Mouse (Mus musculus): ENCODE measurements around the gene Cdh23.
A peak's percentile ranks its signal among the peaks of the same experiment; 100 is the strongest.

Gene Cdh23

DNA sequence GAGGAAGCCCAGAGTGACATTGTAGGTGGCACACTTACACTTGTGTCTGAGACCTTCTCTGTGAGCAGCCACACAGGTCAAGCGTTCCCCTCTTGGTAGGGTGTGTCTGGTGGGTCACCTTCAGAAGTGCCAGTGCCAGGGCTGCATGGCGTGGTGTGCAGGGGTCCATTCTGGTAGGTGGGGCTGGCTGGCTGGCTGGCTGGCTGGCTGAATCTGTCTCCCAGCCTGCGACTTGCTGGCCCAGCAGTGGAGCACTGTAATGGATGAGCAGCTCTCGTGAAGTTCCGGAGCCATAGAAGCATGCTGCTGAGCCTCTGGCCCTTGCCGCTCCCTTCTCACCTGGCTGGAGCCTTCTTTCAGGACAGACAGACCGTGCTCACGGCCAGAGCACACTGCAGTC, 411.1 kb downstream of the Cdh23 start:
- ATAC-seq (ENCODE audit: low TSS enrichment), result no peak

DNA sequence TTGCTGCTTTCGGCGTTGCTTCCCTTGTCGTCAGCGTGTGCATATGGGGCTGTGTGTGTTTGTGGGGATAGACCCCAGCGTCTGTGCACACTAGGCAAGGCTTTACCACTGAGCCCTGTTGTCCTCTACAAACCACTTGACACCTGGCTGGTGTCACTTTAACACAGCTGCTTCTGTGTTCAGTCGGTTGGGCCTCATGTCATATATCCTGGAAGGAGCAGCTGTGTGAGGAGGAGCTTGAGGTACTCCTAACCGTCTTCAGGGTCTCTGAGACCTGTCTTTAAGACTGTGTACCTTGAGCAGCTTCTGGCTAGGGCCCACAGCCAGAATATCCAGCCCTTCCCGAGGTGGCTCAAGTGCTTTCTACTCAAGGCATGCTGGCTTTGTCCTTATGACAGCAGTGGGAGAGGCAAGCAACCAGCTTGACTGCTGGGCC, 411.6 kb downstream of the Cdh23 start:
- no peak for ATAC-seq (ENCODE audit: low TSS enrichment)

DNA sequence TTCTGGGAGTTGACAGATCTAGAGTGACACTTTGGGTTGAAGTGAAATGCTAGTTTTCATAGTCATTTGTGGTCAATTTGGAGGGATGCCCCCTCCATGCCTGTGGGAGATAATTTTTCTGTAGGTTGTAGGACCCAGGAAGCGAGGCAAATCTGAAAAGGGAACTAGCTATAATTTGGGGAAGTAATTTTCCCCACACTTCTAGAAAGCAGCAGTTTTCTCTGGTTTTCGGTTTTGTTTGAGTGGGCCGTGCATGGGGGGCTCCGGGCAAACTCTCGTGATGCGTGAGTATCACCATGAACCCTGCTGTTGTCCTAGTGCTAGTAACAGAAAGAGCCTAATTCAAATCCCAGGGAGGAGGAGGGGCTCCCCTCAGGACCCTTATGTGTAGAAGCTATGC, 412.0 kb downstream of the Cdh23 start:
- ATAC-seq (ENCODE audit: low TSS enrichment), result no peak

DNA sequence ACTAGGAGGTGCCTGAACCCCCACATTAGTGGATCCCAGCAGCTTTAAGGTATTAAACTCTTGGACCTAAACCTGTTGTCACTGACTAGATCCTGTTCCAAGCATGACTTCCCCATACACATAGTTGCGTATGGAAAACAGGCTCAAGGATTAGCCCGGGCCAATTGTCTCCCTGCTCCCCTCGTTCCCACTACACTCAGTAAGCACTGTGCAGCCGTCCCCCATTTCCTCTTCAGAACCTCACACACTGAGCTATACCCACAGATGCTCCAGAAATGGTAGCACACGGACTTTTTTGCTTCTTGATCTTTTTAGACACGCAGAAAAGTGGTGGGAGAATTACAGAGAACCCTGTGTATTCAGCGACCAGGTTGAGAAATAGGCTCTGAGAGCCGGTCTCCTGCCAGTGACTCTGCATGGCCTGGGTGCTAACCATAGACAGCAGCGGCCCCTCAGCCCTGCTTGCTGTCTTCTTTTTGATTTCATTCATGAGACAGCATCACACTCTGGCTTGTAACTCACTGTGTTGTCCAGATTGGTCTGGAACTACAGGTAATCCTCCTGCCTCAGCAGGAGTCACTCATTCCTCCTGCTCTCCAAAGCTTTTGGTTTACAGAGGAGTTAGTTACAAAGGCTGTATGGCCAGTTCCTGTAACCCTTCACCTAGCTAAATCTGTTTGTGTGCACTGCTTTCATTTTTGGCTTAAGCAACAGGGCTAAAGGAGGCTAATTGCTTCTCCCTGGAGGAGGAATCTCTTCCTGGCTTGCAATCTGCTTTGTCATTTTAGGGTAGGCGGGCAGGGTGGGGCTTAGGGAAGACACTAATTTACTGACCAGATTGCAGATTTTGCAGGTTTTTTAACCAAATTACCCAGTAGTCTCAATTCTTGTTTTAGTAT, 413.9 kb downstream of the Cdh23 start:
- ATAC-seq (ENCODE audit: low TSS enrichment), result no peak

DNA sequence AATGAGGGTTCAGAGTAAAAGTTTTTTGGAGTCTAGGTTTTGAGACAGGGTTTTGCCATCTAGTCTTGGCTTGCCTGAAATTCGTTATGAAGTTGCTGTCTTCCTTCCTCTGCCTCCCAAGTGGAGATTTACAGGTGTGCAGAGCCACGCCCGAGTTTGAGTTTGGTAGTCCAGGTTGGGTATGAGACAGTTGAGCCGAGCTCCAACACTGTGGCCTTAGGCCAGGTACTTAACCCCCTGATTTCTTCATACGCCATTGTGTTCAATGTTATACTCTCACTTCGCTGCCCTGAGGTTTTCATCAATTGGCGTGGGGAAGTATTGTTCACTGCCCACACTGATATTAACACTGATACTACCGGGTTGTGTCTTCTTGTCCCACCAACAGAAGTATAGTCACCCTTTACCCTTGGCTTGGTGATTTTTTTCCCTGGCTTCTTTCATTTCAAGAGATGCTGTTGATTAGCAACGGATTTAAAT, 414.7 kb downstream of the Cdh23 start:
- no peak for ATAC-seq (ENCODE audit: low TSS enrichment)

DNA sequence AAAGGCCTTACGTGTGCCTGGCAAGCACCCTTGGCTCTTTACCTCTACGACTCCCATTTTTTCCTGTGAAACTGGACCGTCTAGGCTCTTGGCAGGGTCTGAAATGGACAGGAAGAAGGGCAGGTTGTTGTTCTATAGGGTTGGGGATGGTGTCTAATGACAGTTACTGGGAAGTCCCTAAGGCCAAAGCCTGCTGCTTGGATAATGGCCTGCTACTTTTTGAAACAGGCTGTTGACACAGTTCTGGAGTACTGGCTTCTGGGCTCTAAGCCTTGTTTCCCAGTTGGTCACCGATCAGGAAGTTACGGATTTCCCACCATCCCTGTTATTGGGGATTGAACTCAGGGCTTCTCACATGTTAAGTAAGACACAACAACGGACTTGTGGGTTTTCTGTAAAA, 415.9 kb downstream of the Cdh23 start:
- no peak for ATAC-seq (ENCODE audit: low TSS enrichment)

DNA sequence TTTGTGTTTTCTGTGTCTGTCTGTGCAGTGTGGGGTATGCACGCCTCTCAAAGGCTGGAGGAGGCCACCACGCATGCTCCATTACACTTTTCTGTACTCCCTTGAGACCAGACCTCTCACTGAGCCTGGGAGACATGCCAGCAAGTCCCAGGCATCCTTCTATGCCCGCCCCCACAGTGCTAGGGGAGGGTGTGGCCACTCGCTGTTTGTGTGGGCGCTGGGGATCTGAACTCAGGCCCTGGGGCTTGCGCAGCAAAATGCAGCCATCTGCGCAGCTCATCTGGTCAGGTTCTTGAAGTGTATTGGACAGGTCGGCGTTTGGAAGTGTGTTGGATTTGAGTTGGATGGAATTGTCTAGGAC, 416.4 kb downstream of the Cdh23 start:
- peak; percentile 22 for ATAC-seq (ENCODE audit: low TSS enrichment)

DNA sequence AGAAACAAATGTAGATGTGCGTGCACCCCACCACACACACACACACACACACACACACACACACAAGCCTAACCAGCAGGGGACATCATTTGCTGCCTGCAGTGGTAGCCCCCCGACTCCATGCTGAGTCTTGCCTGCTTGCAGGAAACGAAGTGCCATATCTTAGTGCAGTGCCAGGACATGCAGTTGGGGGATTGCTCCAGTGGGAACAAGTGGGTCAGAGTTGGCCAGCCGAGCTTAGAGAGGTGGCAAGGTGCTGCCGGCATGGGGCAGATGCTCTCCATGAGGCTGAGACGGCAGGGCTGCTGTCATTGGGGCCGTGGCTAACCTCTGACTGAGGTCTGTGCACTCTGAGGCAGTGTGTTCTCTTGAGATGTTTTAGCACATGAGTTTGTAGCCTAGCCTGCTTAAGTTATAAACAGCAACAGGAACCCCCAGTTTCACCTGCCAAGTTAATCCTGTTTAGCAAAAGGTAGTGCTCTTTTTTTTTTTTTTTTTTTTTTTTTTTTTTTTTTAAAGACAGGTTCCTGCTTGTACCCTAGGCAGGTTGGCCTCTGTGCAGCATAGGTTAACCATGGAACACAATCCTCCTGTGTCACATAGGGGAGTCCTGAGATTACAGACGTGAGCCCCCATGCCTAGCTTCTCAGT, 416.9 kb downstream of the Cdh23 start:
- ATAC-seq (ENCODE audit: low TSS enrichment), result no peak

DNA sequence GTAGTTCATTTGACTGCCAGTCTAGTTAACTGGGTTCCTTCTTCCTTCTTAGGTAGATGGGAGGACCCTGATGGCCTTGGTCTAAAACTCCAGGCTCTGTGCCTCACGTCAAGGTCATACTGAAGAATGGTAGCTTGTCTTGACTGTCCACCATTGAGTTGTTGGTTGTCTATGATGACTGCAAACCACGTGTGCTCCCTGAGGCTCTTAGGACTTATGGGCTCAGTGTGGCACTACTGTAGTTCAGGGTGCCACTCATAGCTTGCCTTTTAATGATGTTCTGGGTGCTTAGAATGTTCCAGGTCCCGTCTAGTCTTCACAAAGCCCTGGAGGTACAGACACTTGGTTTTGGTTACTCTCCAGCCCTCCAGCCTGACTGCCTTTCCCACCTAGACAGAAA, 417.5 kb downstream of the Cdh23 start:
- ATAC-seq (ENCODE audit: low TSS enrichment), result no peak

DNA sequence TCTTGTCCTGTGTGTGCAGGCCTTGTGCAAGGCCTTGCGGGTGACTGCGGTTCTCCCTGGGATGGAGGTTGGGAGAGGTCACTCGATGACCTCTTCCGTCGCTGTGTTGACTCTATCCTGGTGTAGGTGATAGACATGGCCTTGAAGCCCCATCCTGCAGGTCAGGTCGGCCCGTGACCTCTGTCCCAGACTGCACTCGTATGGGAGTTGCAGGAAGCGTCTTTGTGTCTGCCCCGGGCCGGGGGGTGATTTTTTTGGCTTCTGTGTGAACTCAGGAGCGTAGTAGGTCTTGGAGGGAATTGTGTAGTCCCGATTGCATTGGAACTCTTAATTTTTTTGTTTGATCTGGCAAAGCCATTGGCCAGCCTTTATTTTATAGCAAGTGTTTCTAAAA, 418.3 kb downstream of the Cdh23 start:
- no peak for ATAC-seq (ENCODE audit: low TSS enrichment)

DNA sequence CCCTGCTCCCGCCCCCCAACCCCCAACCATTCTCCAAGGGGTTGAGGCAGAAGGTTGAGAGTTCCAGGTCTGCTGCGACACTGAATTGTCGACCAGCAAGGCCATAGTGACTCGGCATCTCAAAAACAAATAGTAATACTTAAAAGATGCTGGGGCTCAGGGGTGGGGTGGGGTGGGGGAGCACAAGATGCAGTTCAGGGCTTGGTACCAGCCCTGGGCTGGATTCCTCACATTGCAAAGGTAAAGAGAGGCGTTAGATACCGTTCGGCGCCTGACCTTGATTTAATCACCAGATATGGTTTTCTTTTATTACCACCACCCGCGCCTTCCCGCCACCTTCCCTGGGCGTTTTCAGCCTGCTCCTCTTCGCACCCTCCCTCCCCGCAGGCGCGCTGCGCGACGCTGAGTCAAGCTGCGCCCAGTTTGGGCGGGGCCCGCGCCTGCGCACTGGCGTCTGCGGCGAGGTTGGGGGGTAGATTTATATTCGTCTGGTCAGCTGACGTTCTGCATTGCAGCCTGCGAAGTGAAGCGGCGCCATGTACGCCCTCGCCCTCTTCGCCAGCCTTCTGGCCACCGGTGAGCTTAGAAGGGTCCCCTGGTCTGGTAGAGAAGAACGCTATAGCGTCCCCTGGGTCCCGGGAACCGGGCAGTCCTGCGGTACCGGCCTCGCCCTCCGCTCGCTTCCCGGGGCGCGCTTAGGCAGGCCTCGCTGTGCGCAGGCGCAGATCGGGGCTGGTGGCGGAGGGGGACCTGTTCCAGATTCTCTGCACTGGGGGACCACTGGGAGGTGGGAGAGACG, 418.9 kb downstream of the Cdh23 start, which contains the start of gene Psap:
Gene Psap, plus strand, starts transcription at position 421 of the 799 bp plus-strand sequence.
- ATAC-seq (ENCODE audit: low TSS enrichment), result peak; percentile 75

DNA sequence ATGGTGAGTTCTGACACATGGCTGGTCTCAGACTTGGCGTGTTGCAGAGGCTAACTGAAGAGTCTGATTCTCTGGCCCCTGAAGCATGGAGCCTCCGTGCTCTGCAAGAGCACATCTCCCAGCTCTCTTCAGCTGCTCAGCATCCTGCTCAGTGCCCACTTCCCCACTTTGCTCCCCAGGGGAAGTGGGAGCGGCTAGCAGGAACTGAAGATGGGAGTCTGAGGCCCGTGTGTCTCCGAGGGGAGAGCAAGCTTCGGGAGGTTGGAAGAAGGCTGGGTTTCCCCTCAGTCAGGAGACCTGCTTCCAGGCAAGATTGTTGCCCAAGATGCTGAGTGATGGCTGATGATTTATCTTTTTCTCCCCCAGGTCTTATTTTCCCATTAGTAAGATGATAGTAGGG, 422.9 kb downstream of the Cdh23 start:
- ATAC-seq (ENCODE audit: low TSS enrichment), result no peak

DNA sequence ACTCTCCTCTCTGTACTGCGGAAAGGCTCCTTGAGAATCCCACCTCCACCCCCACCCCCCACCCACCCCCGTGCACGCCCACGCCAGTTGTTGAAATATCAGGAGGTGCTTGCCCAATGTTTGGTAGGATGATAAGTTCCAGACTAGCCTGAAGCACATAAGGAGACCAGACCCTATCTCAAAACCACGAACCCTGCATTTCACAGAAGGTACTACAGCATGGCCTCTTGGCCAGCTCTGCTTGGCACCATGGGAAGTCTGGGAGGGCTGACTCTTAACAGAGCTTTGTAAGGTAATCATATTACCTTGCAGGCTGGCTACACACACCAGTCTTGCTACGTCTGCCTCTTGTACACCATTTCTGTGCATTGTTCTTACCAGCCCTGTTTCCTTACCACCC, 424.0 kb downstream of the Cdh23 start:
- ATAC-seq (ENCODE audit: low TSS enrichment), result no peak

DNA sequence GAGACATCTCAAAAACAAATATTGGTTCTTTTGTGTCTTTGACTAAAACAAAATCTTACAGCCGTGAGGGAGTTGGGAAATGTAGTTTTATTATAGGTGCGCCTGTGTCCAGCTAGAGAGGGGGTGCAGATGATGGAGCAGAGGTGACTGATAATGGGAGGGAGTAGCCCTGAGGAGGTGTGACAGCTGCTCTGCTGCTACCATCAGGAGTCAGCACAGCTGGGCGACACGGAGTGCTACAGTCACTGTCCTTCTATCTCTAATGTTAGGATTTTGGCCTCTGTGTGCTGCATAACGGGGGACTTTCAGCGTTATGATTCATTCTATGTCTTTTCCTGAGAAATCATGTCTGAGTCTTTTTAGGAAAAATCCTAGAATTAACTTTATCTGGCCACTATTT, 425.3 kb downstream of the Cdh23 start:
- ATAC-seq (ENCODE audit: low TSS enrichment), result no peak

DNA sequence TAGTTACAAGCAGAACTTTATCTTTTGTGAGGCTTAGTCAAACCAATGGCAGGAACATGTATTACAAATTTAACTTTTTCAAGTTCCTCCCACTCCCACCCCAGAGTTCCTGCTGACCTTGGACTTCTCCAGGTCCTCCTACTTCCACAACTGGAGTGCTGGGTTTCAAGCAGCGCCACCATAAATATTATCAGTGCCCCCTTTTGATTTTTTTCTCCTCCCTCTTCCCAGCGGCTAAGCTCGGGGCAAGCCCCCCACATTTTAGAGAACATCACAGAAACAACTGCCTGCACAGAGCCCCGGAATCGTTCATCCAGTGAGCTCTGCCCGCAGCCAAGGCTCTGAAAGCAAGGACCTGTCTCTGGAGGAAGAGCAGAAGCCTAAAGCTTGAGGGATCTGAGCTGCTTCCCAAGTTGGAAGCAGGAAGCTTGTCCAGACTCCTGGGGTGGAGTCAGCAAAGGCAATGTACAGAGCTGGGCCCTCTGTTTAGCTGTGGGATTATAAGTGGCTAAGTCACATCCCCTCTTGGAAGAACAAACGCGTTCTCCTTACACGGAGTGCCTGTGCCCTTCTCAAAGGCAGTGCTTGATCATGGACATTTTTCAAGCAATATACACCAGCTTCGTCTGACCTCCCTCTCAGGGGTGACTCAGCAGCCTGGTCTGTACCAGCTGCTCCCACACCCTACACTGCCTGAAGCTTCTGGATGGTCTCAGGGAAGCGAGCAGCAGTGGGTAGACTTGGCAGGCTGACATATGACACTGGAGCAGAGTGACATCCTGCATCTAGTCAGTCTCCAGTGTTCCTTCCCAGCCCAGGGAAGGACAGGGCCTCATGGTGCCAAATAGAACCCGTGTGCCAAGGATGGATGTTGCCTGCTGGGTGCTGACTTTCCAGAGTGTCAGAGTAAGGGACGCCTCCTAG, 426.9 kb downstream of the Cdh23 start:
- peak; percentile 39; the same call in 1 of the 2 replicates for ATAC-seq (ENCODE audit: low TSS enrichment)

DNA sequence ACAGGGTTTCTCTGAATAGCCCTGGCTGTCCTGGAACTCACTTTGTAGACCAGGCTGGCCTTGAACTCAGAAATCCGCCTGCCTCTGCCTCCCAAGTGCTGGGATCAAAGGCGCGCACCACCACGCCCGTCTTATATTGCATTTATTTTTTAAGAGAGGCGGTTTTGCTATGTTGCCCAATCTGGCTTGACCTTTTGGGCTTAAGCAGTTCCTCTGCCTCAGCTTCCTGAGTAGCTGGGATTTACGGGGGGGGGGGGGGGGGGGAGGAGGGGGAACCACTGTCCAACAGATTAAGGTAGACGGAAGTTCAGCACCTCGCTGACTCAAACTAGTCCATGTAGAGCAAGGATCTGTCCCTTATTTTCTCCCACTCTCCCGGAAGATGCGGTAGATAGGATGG, 427.6 kb downstream of the Cdh23 start:
- no peak for ATAC-seq (ENCODE audit: low TSS enrichment)

DNA sequence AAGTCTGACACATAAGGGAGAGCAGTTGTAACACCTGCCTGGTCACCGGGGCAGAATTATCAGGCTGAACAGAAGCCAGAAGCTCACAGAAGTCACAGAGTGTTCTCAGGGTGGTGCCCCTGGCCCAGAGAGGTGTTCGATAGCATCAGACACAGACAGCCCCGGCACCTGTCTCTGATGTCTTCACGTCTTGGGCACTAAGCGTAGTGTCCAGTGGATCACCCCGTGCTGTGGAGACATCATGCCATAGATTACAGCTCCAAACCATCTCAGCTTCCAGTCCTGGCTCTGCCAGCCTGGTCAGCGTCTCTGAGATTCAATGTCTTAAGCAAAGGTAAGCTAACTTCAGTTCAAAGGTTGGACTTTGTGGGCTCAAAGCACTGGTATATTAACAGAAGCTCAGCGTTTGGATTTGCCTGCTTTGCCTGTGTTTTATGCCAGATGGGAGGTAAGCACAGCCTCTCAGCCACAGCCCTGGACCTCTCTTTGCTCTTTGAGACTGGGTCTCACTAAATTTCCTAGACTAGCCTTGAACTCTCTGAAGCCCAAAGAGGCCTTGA, 429.4 kb downstream of the Cdh23 start:
- no peak for ATAC-seq (ENCODE audit: low TSS enrichment)

DNA sequence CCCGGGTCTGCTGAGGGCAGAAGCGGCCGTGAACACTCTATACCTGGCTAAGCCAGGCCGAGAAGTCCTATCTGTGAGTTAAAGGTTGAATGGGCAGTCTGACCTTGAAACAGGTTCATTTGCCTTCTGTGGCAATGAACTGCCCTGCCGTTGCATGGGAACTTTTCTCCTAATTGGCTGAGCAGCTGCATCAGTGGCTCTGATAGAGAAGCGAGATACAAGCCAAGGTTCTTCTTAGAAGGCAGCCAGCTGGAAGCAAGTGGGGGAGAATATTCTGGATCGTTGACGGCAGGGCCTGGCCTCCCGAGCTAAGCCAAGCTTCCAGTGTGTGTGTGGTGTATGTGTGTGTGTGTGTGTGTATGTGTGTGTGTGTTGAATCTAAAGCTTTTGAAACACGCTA, 431.0 kb downstream of the Cdh23 start:
- no peak for ATAC-seq (ENCODE audit: low TSS enrichment)

DNA sequence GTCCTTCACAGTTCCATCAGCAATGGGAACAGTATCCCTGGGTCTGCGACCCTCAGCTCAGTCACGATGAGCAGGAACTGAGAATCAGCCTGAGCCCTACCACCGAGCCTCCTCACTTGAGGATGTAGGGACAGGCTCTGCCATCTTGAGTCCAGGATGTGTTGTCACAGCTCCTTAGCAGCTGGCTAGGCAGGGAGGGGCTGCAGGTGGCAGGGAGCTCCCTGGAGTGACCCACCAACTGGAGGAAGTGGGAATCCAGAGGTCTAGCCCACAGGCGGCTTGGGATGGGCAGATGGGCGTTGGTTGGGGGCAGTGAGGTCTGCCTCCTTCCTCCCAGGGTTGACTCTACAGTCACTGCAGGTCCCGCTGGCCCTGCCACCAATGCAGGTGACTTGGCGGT, 432.9 kb downstream of the Cdh23 start:
- ATAC-seq (ENCODE audit: low TSS enrichment), result no peak

DNA sequence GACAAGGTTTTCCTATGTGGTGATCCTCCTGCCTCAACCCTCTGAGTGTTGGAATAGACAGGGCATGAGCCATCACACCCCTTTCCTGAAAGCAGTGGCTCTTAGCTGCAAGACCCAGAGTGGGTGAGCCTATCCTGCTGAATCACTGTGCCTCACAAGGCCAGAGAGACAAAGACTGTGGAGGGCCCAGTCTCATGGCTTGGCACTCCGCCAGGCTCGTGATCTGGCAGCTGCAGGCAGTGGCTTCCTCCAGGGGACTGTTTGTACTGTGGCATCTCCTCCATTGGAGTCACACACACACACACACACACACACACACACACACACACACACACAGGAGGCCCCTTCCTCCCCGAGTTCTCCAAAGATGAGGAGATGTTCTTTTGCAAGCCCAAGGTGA, 433.9 kb downstream of the Cdh23 start:
- ATAC-seq (ENCODE audit: low TSS enrichment), result peak; percentile 73

DNA sequence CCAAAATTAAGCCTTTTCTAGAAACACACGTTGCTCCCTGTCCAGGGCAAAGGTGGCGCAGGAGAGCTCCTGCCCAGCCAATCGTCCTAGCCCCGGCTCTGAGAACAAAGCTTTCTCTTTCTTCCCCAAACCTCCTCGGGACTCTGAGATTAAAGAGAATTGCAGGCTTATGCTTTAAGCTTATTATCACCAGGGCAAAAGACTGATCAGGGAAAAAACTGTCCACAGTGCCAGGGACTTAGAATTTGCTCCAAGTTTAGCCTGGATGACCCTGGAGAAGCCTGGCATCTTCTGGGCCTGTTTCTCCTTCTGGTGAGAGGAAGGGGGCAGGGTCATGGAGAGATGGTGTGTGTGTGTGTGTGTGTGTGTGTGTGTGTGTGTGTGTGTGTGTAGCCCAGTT, 434.8 kb downstream of the Cdh23 start:
- no peak for ATAC-seq (ENCODE audit: low TSS enrichment)
